Mouse (Mus musculus) CD4-positive, CD25-positive, alpha-beta regulatory T cell (primary cell): ENCODE measurements around the gene Xk. TPM values are rescaled to one million over a fixed set of nuclear protein-coding genes. Genes with fewer than 3 reads are reported as not detected.

ENCODE experiments used
- polyA plus RNA-seq: library from polyadenylated mRNA; unstranded; fragments of 100-300 nt; shearing (Covaris generic); gene quantifications from one replicate; pipeline ENCODE4 v1.2.1, GENCODE M21; 2017

The Xk gene
- 2.4 TPM for polyA plus RNA-seq

DNA sequence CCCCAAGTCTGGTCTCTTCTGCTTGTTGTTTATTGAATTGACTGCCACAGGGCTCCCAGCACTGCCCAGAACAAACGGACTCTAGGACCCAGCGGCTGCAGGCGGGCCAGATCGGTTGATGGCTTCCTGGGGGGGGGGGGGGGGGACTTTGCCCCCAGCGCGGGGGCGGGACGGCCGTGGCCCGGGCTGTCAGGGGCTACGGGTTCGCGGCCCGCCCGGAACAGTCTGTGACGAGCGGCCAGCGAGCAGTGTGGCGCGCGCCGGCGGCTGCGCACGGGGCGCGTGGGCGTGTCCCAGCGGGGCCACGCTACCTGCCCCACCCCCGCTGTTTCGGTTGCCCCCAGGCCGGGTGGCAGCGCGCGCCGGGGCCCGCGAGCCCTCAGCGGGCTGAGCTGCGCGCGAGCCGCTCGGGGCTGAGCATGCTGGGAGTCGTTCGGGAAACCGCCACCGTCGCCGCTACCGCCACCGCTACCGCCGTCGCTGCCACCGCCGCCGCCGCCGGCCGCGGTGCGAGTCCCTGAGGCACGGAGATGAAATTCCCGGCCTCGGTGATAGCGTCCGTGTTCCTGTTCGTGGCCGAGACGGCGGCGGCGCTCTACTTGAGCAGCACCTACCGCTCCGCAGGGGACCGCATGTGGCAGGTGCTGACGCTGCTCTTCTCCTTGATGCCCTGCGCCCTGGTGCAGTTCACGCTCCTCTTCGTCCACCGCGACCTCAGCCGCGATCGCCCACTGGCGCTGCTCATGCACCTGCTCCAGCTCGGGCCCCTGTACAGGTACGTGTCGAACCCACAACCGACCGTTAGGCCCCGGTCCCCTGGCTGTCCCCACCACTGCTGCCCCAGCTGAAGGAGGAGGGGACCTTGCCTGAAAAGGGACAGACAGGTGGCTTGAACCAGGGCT lies at the start of gene Xk:
Xk (plus strand) TSS at position 297 of the 902 bp plus-strand sequence.

DNA sequence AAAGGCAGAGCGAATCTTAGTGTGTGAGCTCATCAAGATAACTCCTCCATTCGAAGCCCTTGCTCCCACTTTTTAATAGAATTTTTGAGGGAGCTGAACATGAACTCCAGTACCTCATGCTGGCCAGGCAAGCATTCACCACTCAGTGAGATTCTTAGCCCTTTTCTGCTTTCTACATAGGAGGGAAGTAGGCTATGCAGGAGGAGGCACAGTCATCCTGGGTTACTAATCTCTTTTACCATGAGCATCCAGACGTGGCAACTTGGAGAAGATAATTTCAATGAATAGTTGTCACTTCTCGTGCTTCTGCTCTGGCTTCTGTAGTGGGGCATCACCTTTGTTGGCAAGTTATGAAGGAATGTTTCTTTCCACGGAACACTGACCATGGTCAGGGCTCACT lies 15.8 kb upstream of the Xk start, which contains the start of gene Gm14862:
Gm14862 (minus strand) TSS at position 134 of the 400 bp plus-strand sequence.

GRCm38 (mm10) chrX:9283464-9283863 lies 10.9 kb downstream of the Xk start, which contains the start of gene H2al1m:
H2al1m (plus strand) TSS chrX:9283764.

DNA sequence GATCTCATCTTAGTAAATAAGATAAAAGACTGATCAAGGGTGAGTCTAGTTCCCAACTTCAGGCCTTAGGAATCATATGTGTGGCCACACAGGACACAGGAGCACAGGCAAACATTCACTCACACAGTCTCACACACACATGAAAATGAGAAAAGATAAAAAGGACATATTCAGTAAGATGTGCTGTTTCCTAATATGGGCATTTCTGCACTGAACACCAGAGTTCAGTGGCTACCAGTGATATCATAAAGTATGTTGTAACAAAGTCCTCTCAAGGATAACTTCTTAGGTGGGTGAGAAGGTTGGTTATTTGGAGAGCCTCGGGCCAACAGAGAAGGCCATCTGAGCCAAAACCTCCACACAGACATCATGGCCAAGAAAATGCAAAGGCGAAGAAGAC lies 77.8 kb downstream of the Xk start, which contains the start of gene H2al1k:
H2al1k (plus strand) TSS at position 301 of the 400 bp plus-strand sequence.

Other genes with a start within 250 kb of the Xk start
- gene Fthl17e, start 239.3 kb upstream of the Xk start, polyA plus RNA-seq, result not detected
- not detected for gene Fthl17f, start 209.7 kb upstream of the Xk start, polyA plus RNA-seq
- not detected for gene 4930402K13Rik, start 168.2 kb upstream of the Xk start, polyA plus RNA-seq
- 0.23 TPM for gene Lancl3, start 72.9 kb upstream of the Xk start, polyA plus RNA-seq
- 0.31 TPM for gene Gm14862, start 15.9 kb upstream of the Xk start, polyA plus RNA-seq
- not detected for gene H2al1m, start 11.0 kb downstream of the Xk start, polyA plus RNA-seq
- 0.71 TPM for gene H2al1k, start 77.9 kb downstream of the Xk start, polyA plus RNA-seq
- 20.3 TPM for gene Cybb, start 215.0 kb downstream of the Xk start, polyA plus RNA-seq